Mouse (Mus musculus) small intestine, adult 2 months (tissue): Measurements from ENCODE around the gene Tlcd1.

ENCODE experiments used
- CTCF ChIP-seq: fragments of 200-500 bp; IDR thresholded peaks from 2 replicates; pipeline ENCODE4 v1.5.1; 2012; ENCODE audit warnings: low read depth, mild to moderate bottlenecking, control low read depth, inconsistent platforms, low read length, moderate library complexity, mixed read lengths; ENCODE audit not compliant: insufficient replicate concordance, insufficient read length; ENCODE audit errors: extremely low read depth
- POLR2A ChIP-seq: fragments of 200-500 bp; IDR thresholded peaks from 2 replicates; pipeline ENCODE4 v1.6.1; 2012; ENCODE audit warnings: low read depth, mild to moderate bottlenecking, control low read depth, inconsistent platforms, low read length, moderate library complexity

DNA sequence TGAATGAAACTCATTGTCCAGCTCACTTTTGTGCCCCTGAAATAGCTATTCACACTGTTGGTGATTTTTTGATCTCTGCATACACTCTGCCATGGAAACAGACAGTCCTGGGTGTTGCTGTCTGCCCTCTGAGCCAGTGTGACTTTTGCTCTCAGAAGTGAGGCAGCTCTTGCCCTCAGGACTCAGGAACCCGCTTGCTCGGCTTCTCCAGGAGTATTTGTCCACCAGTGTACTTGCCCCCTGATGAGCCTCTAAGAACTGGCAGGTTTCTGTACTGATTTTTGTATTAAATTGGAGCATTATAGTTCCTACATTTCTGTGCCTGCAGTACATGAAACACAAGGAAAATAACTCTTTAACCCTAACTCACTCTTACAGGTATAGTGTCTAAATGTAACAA lies 33.0 kb upstream of the Tlcd1 start:
- no peak for TF ChIP-seq CTCF
- TF ChIP-seq POLR2A: no peak
